Mouse (Mus musculus) forebrain, embryonic 13.5 days (tissue): ENCODE measurements at regions not wholly inside any gene's neighbourhood (a gene's known extent, or its start where the extent isn't known, plus 50 kb on each side); places are given as distances from the start of the nearest gene placed in this dataset.

Experiments used
- ATAC-seq: fragments of 200-750 bp; cut with Nextera tagmentation; 2 replicates; pipeline ENCODE4 v1.8.0; 2017
- H3K27ac ChIP-seq: fragments of 300-500 bp; sonication (generic); 2 replicates; pipeline ENCODE4 v1.5.1; 2015; ENCODE audit warnings: inconsistent platforms, mild to moderate bottlenecking, moderate library complexity
- H3K27me3 ChIP-seq: fragments of 300-500 bp; sonication (generic); 2 replicates; pipeline ENCODE4 v1.6.1; 2015; ENCODE audit warnings: mild to moderate bottlenecking, inconsistent platforms
- H3K36me3 ChIP-seq: fragments of 300-500 bp; sonication (generic); 2 replicates; pipeline ENCODE4 v1.6.1; 2015; ENCODE audit warnings: mild to moderate bottlenecking, inconsistent platforms; ENCODE audit not compliant: poor library complexity, severe bottlenecking
- H3K4me1 ChIP-seq: fragments of 300-500 bp; sonication (generic); 2 replicates; pipeline ENCODE4 v1.6.1; 2015; ENCODE audit warnings: inconsistent platforms
- H3K4me2 ChIP-seq: fragments of 300-500 bp; sonication (generic); 2 replicates; pipeline ENCODE4 v1.6.1; 2015; ENCODE audit warnings: inconsistent platforms, mild to moderate bottlenecking, moderate library complexity
- H3K4me3 ChIP-seq: fragments of 300-500 bp; sonication (generic); 2 replicates; pipeline ENCODE4 v1.5.1; 2015; ENCODE audit warnings: mild to moderate bottlenecking, inconsistent platforms
- H3K9ac ChIP-seq: fragments of 300-500 bp; sonication (generic); 2 replicates; pipeline ENCODE4 v1.6.1; 2015; ENCODE audit warnings: mild to moderate bottlenecking, inconsistent platforms
- H3K9me3 ChIP-seq: fragments of 300-500 bp; sonication (generic); replicated peaks from 2 replicates; pipeline ENCODE4 v1.6.1; 2016; ENCODE audit warnings: inconsistent platforms
- WGBS: fragments of 180-500 bp; shearing (Covaris S2); methylation state at CpG from one replicate; pipeline ENCODE4 v1.1.7; 2015; 5-methylcytosine and 5-hydroxymethylcytosine counted together

DNA sequence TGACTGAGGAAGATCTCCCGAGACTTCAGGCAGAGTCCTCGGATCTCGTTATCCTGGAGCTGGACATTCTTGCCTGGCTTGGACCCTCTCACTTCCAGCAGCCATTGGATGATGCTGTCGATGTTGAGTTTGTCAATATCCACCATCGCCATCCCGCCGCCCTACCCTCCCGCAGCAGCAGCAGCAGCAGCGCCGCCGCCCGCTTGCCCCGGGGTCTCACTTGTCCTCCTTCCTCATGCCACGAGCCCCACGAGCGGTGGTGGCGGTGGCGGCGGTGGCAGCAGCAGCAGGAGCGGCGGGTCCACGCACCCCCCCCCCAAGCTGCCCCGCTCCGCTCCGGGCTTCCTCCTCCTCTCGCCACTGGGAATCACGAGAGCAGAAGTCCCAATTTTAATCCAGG, 115.1 kb upstream of the Taf1b start:
- Histone ChIP-seq H3K9me3 (peaks cover 60% of the 10 kb centered on the region), H3K4me2 (no peak overlapping the region), H3K36me3 (no peaks in the 10 kb centered on the region), H3K4me3 (no peak overlapping the region), H3K27ac (no peak overlapping the region), H3K27me3 (no peaks in the 10 kb centered on the region), H3K4me1 (no peaks in the 10 kb centered on the region), H3K9ac (no peak overlapping the region)
- WGBS: 79% methylated on average over 25 of the region's 27 CpGs
- no peak for ATAC-seq

DNA sequence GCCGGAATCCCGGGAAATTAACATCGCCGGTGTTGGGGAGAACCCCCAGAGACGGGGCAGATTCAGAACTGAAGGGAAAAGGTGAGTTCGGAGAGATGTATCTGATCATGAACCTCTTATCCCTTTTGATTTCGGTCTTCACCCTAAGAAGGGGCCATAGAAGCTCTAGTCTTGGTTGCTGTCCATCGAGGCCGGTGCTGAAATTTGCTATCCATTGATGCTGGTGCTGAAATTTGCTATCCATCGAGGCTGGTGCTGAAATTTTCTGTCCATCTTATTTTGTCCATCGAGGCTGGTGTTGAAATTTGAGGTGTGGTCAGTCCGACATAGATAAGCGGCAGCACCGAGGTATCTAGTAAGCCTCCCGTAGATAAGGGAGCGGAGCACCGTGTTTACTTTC, 73.2 kb upstream of the Taf1b start:
- Histone ChIP-seq H3K27me3 (no peaks in the 10 kb centered on the region), H3K36me3 (no peaks in the 10 kb centered on the region), H3K4me1 (no peaks in the 10 kb centered on the region), H3K4me3 (no peak overlapping the region), H3K4me2 (no peak overlapping the region), H3K9me3 (peaks cover 8% of the 10 kb centered on the region; the same call in 1 of the 2 replicates), H3K9ac (no peak overlapping the region), H3K27ac (no peak overlapping the region)
- no peak for ATAC-seq
- 69% methylated on average over 17 of the region's 17 CpGs for WGBS
